Mouse (Mus musculus) ES-E14 (cell line): ENCODE results near the gene Pwwp2b. TPM values are rescaled to one million over a fixed set of nuclear protein-coding genes. Genes with fewer than 3 reads are reported as not detected.
A peak's percentile ranks its signal among the peaks of the same experiment; 100 is the strongest.

Experiments
- DNase-seq: peaks from one replicate; pipeline ENCODE4 v3.0.0-alpha.2; 2013; ENCODE audit warnings: low read depth, low spot score
- H3K27ac ChIP-seq: 2 replicates; pipeline ENCODE4 v1.5.1; 2012; ENCODE audit warnings: low read depth, mild to moderate bottlenecking, low read length, moderate library complexity, mixed read lengths; ENCODE audit not compliant: poor library complexity, insufficient read depth, severe bottlenecking
- H3K36me3 ChIP-seq: 2 replicates; pipeline ENCODE4 v1.6.1; 2012; ENCODE audit warnings: mild to moderate bottlenecking, low read length, moderate library complexity, mixed read lengths; ENCODE audit not compliant: control insufficient read depth, poor library complexity, insufficient read depth, severe bottlenecking
- H3K4me1 ChIP-seq, 2 experiments: fragments of 150-350 bp in 1 of 2; sonication (generic) in 1 of 2; 2 replicates each; pipeline ENCODE4 v1.6.1; 2012; ENCODE audit warnings: low read length in 2 of 2, mild to moderate bottlenecking in 1 of 2, mixed read lengths in 1 of 2; ENCODE audit not compliant: control insufficient read depth in 2 of 2, insufficient read depth in 2 of 2, poor library complexity in 1 of 2
- H3K4me3 ChIP-seq, 2 experiments: fragments of 150-350 bp in 1 of 2; sonication (generic) in 1 of 2; 2 replicates each; pipeline ENCODE4 v1.5.1; 2012; ENCODE audit warnings: low read length in 2 of 2, low read depth in 1 of 2, mild to moderate bottlenecking in 1 of 2, mixed read lengths in 1 of 2; ENCODE audit not compliant: insufficient read depth in 1 of 2, poor library complexity in 1 of 2, severe bottlenecking in 1 of 2
- H3K9ac ChIP-seq: 2 replicates; pipeline ENCODE4 v1.6.1; 2012; ENCODE audit warnings: low read depth, mild to moderate bottlenecking, low read length, mixed read lengths; ENCODE audit not compliant: poor library complexity, insufficient read depth, severe bottlenecking
- H3K9me3 ChIP-seq: fragments of 150-350 bp; sonication (generic); 2 replicates; pipeline ENCODE4 v1.6.1; 2012; ENCODE audit warnings: low read depth, mild to moderate bottlenecking, low read length; ENCODE audit not compliant: control insufficient read depth, insufficient read depth
- CHD2 ChIP-seq: IDR thresholded peaks from 2 replicates; pipeline ENCODE4 v1.6.1; 2014; ENCODE audit warnings: mild to moderate bottlenecking, low read depth, low read length, inconsistent platforms
- HCFC1 ChIP-seq: IDR thresholded peaks from 2 replicates; pipeline ENCODE4 v1.6.1; 2012; ENCODE audit warnings: low read length, inconsistent platforms, borderline replicate concordance; ENCODE audit not compliant: insufficient read depth
- MAFK ChIP-seq: IDR thresholded peaks from 2 replicates; pipeline ENCODE4 v1.6.1; 2014; ENCODE audit warnings: mild to moderate bottlenecking, low read depth, low read length, inconsistent platforms; ENCODE audit not compliant: insufficient read depth
- ZC3H11A ChIP-seq: IDR thresholded peaks from 2 replicates; pipeline ENCODE4 v1.6.1; 2012; ENCODE audit warnings: low read depth, mild to moderate bottlenecking, inconsistent platforms, low read length, borderline replicate concordance
- ZNF384 ChIP-seq: IDR thresholded peaks from 2 replicates; pipeline ENCODE4 v1.6.1; 2012; ENCODE audit warnings: low read depth, low read length, inconsistent platforms
- in situ Hi-C, 2 experiments: fragments of 600-800 bp; cut with MboI; formaldehyde crosslinking; loops; one replicate each; pipeline ENCODE4 v1.15.1; 2025; ENCODE audit warnings: low sequenced_read_pairs in 2 of 2, inconsistent platforms in 1 of 2; ENCODE audit not compliant: unreplicated experiment in 2 of 2
- total RNA-seq: library from RNA; depleted of rRNA; stranded (reverse); fragments of 300-350 nt; gene quantifications from 2 replicates; pipeline ENCODE4 v1.2.3, GENCODE M21; 2012; rRNA removed

The Pwwp2b gene
- 7.1 and 7.5 TPM in 2 replicates for total RNA-seq

DNA sequence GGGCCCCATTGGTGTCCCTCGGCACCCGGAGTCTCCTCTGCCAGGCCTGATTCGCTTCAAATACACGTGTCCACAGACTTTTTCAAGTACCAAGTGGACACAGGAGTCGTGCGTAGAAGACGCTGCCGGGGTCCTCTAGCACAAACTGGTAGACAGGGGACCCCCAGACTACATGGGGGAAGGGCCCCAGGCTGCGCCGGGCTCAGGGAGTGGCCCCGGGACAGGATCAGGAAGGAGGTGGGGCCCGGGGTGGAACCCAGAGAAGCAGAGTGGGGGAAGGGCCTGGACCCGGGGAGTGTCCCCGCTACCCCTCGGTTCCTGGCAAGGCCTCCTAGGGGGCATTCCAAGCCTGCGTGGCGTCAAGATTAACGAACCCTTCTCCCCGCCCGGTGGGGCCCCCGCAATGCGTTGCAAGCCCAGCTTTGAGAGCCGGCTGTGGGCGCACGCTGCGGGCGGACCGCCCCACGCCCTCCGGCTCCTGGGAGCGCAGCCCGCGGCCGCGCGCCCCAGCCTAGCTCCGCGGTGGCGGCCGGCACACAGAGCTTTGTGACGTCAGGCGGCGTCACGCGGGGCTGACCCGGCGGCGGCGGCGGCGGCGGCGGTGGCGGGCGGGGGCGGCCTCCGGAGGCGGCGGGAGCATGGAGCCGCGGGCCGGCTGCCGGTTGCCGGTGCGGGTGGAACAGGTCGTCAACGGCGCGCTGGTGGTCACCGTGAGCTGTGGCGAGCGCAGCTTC is at the start of gene Pwwp2b:
Gene Pwwp2b, plus strand, starts transcription at position 602 of the 734 bp plus-strand sequence.
- in situ Hi-C loops, result no loop called here
- TF ChIP-seq ZNF384, result no peak
- no peak for TF ChIP-seq ZC3H11A
- no peak for TF ChIP-seq MAFK
- no peak for TF ChIP-seq CHD2
- no peak for TF ChIP-seq HCFC1
- H3K9ac ChIP-seq, result peak within 1 kb of the TSS; percentile 83

DNA sequence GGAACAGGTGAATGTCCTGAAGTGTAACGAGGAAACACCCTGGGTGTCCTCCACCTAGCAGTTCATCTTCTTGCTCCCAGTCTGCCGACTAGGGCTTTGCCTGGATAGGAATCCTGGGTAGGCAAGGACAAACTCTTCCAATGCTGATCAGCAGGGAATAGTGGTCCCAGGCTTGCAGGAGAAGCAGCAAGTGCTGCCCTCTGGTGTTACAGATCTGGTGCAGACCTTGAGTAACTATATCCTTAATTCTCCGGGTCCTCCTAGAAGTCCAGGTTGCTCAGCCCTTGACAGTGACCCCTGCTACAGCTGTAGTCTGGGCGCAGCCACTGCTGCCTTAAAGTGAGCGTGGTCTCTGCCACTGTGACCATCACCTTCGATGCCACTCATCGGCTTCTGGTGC is 48.2 kb upstream of the Pwwp2b start:
- H3K9ac ChIP-seq, result no peak overlapping the region
- peak; percentile 51 for DNase-seq
- H3K4me3 ChIP-seq, result no peak overlapping the region
- H3K27ac ChIP-seq, result no peak overlapping the region
- no peaks in the 10 kb centered on the region for H3K4me1 ChIP-seq
- no peaks in the 10 kb centered on the region for H3K9me3 ChIP-seq
- in situ Hi-C loops, result loop anchor here in 1 of 2 experiments (10.0 kb wide), 1 partner anchor 95 kb away; no protein-coding TSS in a partner anchor
- no peaks in the 10 kb centered on the region for H3K36me3 ChIP-seq
- TF ChIP-seq HCFC1, result no peak
- no peak for TF ChIP-seq CHD2
- no peak for TF ChIP-seq MAFK
- TF ChIP-seq ZC3H11A, result peak; percentile 63; the same call in 1 of the 2 replicates
- TF ChIP-seq ZNF384, result no peak

More for the DNA sequence above, at the start of gene Pwwp2b:
- H3K4me3 ChIP-seq, result peak within 1 kb of the TSS; percentile 79 to 87
- H3K36me3 ChIP-seq, result peaks cover 2% of the 10 kb centered on the region; the same call in 1 of the 2 replicates
- no peak within 1 kb of the TSS for H3K27ac ChIP-seq
- H3K9me3 ChIP-seq, result no peaks in the 10 kb centered on the region
- no peak for DNase-seq
- H3K4me1 ChIP-seq, result peaks cover 0 to 35% of the 10 kb centered on the region in 2 experiments; a peak in 1 of 4 replicates

DNA sequence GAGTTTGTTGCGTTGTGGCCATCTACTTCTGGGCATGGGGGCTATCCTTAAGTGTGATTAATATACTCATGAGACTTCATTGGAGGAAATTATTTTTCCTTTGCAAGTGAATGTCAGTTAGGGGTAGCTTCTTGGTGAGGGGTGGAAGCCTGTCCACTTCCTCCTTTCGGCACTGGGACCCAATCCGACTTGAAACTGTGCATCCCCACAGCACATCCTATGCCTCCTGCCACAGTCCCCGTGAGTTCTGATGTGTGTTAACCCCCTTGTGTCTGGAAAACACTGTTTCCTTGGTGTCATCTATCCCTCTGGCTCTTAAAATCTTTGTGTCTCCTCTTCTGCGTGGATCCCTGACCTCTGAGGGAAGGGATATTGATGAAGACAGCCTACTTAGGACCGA is 47.1 kb upstream of the Pwwp2b start:
- Histone ChIP-seq H3K36me3 (no peaks in the 10 kb centered on the region), H3K4me3 (no peak overlapping the region), H3K9ac (no peak overlapping the region), H3K4me1 (no peaks in the 10 kb centered on the region), H3K9me3 (no peaks in the 10 kb centered on the region), H3K27ac (no peak overlapping the region)
- no peak for DNase-seq
- in situ Hi-C loops, result loop anchor here in 1 of 2 experiments (10.0 kb wide), 1 partner anchor 94 kb away; no protein-coding TSS in a partner anchor
- no peak for TF ChIP-seq MAFK

DNA sequence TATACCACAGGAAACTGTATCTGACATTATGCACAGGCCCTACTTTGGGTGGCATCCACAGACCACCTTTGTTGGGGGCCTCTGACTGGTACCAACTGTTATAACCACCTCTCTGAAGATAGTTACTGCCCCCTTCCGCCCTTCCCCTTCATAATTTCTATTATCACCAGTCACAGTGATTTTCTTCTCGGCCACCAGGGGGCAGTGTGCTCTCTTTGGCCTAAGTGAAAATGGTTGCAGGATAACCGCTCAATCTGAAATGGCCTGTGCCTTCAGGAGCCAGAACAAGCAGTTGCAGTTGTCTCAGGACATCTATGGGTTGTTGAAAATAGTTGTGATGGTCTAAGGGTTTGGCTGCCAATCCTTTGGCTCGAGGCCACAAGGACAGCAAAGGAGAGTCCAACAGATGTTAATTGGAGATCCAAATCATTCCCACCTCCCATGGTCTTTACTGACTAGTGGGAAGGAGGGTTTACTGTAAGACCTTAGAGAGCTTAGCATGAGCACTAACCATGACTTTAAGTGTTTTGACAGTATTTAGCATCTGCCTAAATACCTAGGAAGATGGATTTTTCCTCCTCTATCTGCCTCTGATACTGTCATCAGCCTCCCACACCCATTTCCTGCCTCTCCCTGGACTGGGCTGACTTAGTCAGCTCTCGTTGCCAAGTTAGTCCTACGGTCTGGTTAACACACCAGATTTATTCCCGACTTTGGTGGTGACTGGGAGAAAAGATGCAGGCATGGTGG is 40.1 kb upstream of the Pwwp2b start:
- Histone ChIP-seq H3K9ac (no peak overlapping the region; the same call in 1 of the 2 replicates), H3K4me1 (peaks cover 0 to 5% of the 10 kb centered on the region in 2 experiments; a peak in 1 of 4 replicates), H3K4me3 (no peak overlapping the region), H3K36me3 (no peaks in the 10 kb centered on the region), H3K9me3 (no peaks in the 10 kb centered on the region), H3K27ac (no peak overlapping the region)
- TF ChIP-seq ZC3H11A (peak; percentile 61), HCFC1 (no peak)
- DNase-seq, result peak; percentile 57
- in situ Hi-C loops, result loop anchor here in 1 of 2 experiments (10.0 kb wide), 1 partner anchor 87 kb away; no protein-coding TSS in a partner anchor
